Mouse (Mus musculus): ENCODE results near the gene Wdfy4. TPM values are rescaled to one million over a fixed set of nuclear protein-coding genes. Genes with fewer than 3 reads are reported as not detected.

The Wdfy4 gene
- not detected in 2 replicates for polyA plus RNA-seq (2012; ENCODE audit: insufficient read depth, insufficient read length, low replicate concordance, missing spikeins)

DNA sequence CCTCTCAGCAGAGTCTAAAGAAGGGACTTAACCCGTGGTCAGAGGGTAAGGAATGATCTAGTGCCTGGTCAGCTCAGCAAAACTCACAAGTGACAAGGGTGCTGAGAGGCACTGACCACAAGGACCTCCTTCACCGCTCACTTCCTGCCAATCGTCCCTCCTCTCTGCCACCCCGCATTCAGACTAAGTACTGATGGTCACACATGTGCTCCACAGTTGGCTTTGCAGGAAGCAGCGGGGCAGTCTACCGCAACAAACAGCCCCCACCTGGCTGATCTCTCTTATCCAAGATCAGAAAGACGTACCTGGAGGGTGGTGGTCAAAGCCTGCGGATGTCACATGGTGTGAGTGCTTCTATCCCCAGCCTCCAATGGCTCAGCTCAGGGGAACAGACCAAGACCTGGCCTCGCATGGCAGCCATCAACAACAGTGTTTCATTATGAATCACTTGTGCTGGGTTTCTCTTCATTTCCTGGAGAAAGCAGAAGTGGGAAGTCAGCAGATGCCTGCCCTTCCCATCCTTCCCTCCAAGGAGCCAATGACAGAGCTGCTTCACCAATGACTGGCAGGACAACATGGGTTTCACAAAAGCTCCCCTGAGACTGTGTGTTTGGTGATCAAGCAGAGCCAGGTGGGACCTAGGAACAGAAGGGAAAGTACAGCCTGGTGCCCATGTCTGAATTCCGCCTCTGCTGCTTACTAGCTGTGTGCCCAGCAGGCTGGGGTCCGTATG lies at the start of gene Wdfy4:
Gene Wdfy4, minus strand, starts transcription at position 441 of the 733 bp plus-strand sequence.
- H3K4me3 ChIP-seq (ENCODE audit: insufficient read depth, low read depth, low read length), result no peak within 1 kb of the TSS
- H3K4me1 ChIP-seq (ENCODE audit: control insufficient read depth, insufficient read depth, low read length), result no peaks in the 10 kb centered on the region
- WGBS, result 90% methylated on average over 11 of the region's 11 CpGs
- no peak within 1 kb of the TSS for H3K27ac ChIP-seq (ENCODE audit: insufficient read depth, low read depth, low read length)
- no peak for TF ChIP-seq POLR2A (IDR thresholded peaks at IDR 0.05; ENCODE audit: insufficient read depth, low read depth, low read length)
- TF ChIP-seq CTCF (IDR thresholded peaks at IDR 0.05; ENCODE audit: insufficient read depth, low read depth, low read length), result no peak

DNA sequence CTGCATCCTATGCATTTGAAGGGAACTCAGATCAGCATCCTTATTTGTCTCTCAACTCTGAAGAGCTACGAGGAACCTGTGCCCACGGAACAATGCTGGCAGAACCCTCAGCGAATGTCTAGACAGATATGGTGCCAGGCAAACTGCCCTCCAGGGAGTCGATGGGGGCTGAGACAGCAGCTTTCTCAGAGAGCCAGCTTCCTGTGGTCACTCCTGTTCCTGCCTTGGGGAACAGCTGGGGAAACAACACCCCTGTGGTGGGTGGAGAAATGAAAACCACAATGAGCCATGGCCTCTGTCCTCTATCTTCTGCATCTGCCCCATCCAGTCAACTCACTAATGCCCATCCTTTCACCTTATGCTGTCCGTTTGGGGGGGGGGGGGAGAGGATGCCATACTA lies 46.7 kb upstream of the Wdfy4 start:
- peak overlapping the region; percentile 88; the same call in 1 of the 2 replicates for H3K27ac ChIP-seq (ENCODE audit: insufficient read depth, low read depth, low read length)
- peaks cover 35% of the 10 kb centered on the region for H3K4me1 ChIP-seq (ENCODE audit: control insufficient read depth, insufficient read depth, low read length)
- WGBS, result 58% methylated on average over 5 of the region's 5 CpGs
- TF ChIP-seq CTCF (IDR thresholded peaks at IDR 0.05; ENCODE audit: insufficient read depth, low read depth, low read length) (no peak), POLR2A (IDR thresholded peaks at IDR 0.05; ENCODE audit: insufficient read depth, low read depth, low read length) (no peak)
- no peak overlapping the region for H3K4me3 ChIP-seq (ENCODE audit: insufficient read depth, low read depth, low read length)

DNA sequence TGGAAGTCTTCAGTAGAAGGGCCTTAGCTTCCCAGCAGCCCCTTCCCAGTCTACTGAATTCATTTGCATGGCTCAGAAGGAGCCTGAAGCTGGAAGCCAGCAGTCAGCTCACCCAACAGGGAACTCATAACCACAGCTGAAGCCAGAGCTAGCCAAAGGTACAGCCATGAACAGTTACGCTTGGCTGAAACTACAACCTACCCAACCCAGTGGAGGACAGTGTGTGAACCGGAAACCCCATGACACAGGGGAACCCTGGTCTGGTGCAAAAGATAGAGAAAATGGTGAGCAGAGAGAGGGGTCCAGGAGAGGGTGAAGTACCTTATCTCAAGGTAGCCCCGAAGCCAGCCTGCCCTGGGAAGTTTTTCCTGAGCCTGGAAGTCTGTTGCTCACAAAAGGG lies 46.0 kb upstream of the Wdfy4 start:
- TF ChIP-seq CTCF (IDR thresholded peaks at IDR 0.05; ENCODE audit: insufficient read depth, low read depth, low read length) (no peak), POLR2A (IDR thresholded peaks at IDR 0.05; ENCODE audit: insufficient read depth, low read depth, low read length) (no peak)
- WGBS, result 92% methylated on average over 3 of the region's 3 CpGs
- H3K4me1 ChIP-seq (ENCODE audit: control insufficient read depth, insufficient read depth, low read length), result peaks cover 33% of the 10 kb centered on the region
- H3K4me3 ChIP-seq (ENCODE audit: insufficient read depth, low read depth, low read length), result no peak overlapping the region
- H3K27ac ChIP-seq (ENCODE audit: insufficient read depth, low read depth, low read length), result peak overlapping the region; percentile 88

DNA sequence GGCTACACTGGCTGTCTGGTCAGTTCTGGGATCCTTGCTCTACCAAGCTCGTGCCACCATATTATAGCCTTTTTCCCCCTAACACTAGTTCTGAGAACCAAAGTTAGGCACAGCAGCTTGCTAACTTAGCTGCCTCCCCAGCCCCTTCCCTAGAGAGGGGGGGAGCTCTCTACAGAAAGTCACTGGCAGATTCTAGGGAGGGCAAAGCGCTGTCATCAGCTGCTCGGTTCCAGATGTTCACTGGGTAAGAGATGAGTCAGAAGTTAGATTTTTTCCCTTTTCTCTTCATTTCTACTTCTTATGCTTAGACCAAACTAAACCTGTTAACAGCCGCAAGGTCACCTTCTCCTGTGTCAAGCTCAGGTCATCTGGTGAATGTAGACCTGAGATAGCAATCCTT lies 45.4 kb upstream of the Wdfy4 start:
- 50% methylated on average over 4 of the region's 4 CpGs for WGBS
- peaks cover 33% of the 10 kb centered on the region for H3K4me1 ChIP-seq (ENCODE audit: control insufficient read depth, insufficient read depth, low read length)
- no peak overlapping the region for H3K4me3 ChIP-seq (ENCODE audit: insufficient read depth, low read depth, low read length)
- no peak for TF ChIP-seq POLR2A (IDR thresholded peaks at IDR 0.05; ENCODE audit: insufficient read depth, low read depth, low read length)
- TF ChIP-seq CTCF (IDR thresholded peaks at IDR 0.05; ENCODE audit: insufficient read depth, low read depth, low read length), result no peak
- peak overlapping the region; percentile 88 for H3K27ac ChIP-seq (ENCODE audit: insufficient read depth, low read depth, low read length)

DNA sequence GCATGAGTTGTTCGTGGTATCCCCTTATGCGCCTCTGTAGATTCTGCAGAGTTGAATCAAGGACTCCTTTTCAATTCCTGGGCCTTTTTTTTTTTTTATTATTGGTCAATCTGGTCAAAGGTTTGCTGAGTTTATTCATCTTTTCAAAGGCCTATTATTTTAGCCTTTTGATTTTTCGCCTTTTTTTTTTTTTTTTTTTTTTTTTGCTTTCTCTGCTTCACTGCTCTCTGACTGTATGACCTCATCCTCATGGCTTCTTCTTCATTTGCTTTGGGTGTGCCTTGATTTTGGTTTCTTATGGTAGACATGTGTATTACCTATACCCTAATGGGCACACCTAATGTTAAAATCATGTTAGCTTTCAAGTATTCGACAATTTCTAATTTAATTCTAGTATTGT lies 39.9 kb upstream of the Wdfy4 start:
- H3K4me1 ChIP-seq (ENCODE audit: control insufficient read depth, insufficient read depth, low read length), result peaks cover 8% of the 10 kb centered on the region
- 86% methylated on average over 4 of the region's 4 CpGs for WGBS
- H3K4me3 ChIP-seq (ENCODE audit: insufficient read depth, low read depth, low read length), result no peak overlapping the region
- no peak overlapping the region for H3K27ac ChIP-seq (ENCODE audit: insufficient read depth, low read depth, low read length)
- TF ChIP-seq CTCF (IDR thresholded peaks at IDR 0.05; ENCODE audit: insufficient read depth, low read depth, low read length), result no peak
- TF ChIP-seq POLR2A (IDR thresholded peaks at IDR 0.05; ENCODE audit: insufficient read depth, low read depth, low read length), result no peak

DNA sequence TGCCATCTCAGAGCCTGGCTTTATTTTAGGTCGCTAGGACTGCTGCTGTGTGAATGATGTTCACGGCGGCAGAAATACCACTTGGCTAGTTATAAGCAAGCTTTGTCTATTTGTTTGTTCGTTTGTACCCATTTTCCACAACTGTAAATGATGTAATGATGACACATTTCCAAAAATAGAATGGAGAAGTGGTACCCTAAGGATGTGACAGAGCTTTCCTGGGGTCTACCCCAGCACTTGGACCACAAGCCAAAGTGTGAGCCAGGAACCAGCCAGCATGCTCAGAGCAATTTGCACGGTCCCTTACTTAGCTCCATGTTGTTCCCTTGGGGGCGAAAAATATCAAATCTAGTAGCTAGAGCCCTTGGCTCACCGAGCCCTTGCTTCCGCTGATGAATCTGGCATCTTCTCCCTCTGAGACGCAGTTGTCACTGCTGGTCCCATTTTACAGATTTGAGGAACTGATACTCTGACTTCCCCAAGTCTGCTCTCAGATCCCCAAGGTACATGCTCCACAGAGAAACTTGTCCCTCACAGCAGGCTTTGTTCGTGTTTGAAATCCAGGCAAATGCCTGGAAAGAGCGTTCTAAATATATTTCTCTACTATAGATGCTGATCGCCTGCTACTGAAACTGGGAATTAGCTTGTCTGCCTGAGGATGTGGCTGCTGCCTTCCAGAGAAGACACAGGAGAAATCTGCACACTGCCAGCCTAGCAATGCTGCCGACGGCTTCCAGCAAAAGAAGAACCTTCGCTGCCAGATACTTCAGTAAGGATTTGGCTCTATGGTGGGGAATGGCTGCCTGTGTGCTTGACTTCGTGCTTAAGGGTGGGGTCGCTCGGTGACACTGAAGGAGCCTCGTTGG lies 31.3 kb upstream of the Wdfy4 start:
- 37% methylated on average over 19 of the region's 19 CpGs for WGBS
- Histone ChIP-seq H3K4me1 (ENCODE audit: control insufficient read depth, insufficient read depth, low read length) (peaks cover 34% of the 10 kb centered on the region), H3K27ac (ENCODE audit: insufficient read depth, low read depth, low read length) (peak overlapping the region; percentile 96), H3K4me3 (ENCODE audit: insufficient read depth, low read depth, low read length) (peak overlapping the region; percentile 44)
- TF ChIP-seq POLR2A (IDR thresholded peaks at IDR 0.05; ENCODE audit: insufficient read depth, low read depth, low read length) (no peak), CTCF (IDR thresholded peaks at IDR 0.05; ENCODE audit: insufficient read depth, low read depth, low read length) (no peak)

DNA sequence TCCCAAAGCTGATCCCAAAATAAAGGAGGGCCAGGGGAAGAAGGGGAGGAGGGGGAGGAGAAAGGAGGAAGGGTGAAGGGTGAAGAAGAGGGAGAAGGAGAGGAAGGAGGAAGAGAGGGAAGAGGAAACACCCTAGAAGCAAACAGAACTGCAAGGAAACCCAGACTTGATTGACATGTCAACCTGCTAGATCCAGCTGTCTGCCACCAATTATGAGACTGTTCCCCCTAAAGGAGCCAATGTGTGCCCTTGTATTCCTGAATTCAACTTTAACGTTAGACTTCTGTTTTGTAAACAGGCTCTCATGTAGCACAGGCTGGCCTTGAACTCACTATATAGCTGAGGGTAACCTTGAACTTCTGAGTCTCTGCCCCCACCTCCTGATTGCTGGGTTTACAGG lies 29.9 kb upstream of the Wdfy4 start:
- TF ChIP-seq CTCF (IDR thresholded peaks at IDR 0.05; ENCODE audit: insufficient read depth, low read depth, low read length) (no peak), POLR2A (IDR thresholded peaks at IDR 0.05; ENCODE audit: insufficient read depth, low read depth, low read length) (no peak)
- WGBS, result 42% methylated on average over 1 of the region's 1 CpGs
- H3K27ac ChIP-seq (ENCODE audit: insufficient read depth, low read depth, low read length), result peak overlapping the region; percentile 96
- peak overlapping the region; percentile 50; the same call in 1 of the 2 replicates for H3K4me3 ChIP-seq (ENCODE audit: insufficient read depth, low read depth, low read length)
- peaks cover 34% of the 10 kb centered on the region for H3K4me1 ChIP-seq (ENCODE audit: control insufficient read depth, insufficient read depth, low read length)

DNA sequence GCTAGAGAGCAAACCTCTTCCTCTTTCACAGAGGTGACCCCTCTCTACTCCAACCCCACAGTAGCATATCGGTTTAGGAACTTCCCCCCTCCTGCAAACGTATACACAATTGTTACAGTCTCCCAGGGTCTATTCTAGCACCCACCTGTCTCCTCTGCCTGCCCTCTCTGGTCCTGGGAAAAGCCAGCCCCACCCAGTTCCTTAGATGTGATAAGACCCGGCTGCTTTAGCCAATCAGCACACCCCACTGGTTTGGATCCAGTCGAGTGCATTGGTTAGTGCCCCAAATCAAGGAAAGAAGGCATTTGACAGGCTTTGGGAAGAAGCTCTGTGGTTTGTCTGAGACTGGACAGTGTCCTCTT lies 29.4 kb upstream of the Wdfy4 start:
- TF ChIP-seq POLR2A (IDR thresholded peaks at IDR 0.05; ENCODE audit: insufficient read depth, low read depth, low read length) (no peak), CTCF (IDR thresholded peaks at IDR 0.05; ENCODE audit: insufficient read depth, low read depth, low read length) (no peak)
- Histone ChIP-seq H3K4me1 (ENCODE audit: control insufficient read depth, insufficient read depth, low read length) (peaks cover 34% of the 10 kb centered on the region), H3K4me3 (ENCODE audit: insufficient read depth, low read depth, low read length) (peak overlapping the region; percentile 50), H3K27ac (ENCODE audit: insufficient read depth, low read depth, low read length) (peak overlapping the region; percentile 96)
- 39% methylated on average over 4 of the region's 4 CpGs for WGBS
